Comparison of ENCODE assay signal across 19 mouse cellular contexts in genomic region chr5:38611118-38611517, GRCm38 (mm10). TPM values are rescaled to one million over a fixed set of nuclear protein-coding genes. Genes with fewer than 3 reads are reported as not detected.
DNase-seq lines count a peak whose midpoint lies in the region; ATAC-seq and TF ChIP-seq lines count a peak whose summit lies in the region.
"Had no signal": no experiment of that assay in that cellular context is flagged by ENCODE, and none has a peak within 500 bp of the region (broad histone marks: within the 10 kb centered on the region; RNA-seq: fewer than 3 reads in every experiment).

No protein-coding gene starts in this region.

- no peak overlapping the region for H3K9ac ChIP-seq in forebrain, embryonic 13.5 days
- no peak overlapping the region for H3K9ac ChIP-seq in forebrain, postnatal 0 days
- no peak overlapping the region for H3K9ac ChIP-seq in midbrain, postnatal 0 days (replicated peaks; ENCODE audit: low read length, poor library complexity, severe bottlenecking)
- H3K9ac ChIP-seq in midbrain, embryonic 15.5 days: no peak overlapping the region
- H3K9ac ChIP-seq in liver, postnatal 0 days (replicated peaks): no peak overlapping the region
- H3K9ac ChIP-seq: hindbrain, embryonic 12.5 days; liver, embryonic 13.5 days; neural tube, embryonic 12.5 days had no signal

- H3K4me3 ChIP-seq in forebrain, embryonic 13.5 days: no peak overlapping the region
- no peak overlapping the region for H3K4me3 ChIP-seq in forebrain, postnatal 0 days (ENCODE audit: low read depth, low read length)
- no peak overlapping the region for H3K4me3 ChIP-seq in midbrain, postnatal 0 days (ENCODE audit: low read depth, low read length)
- no peak overlapping the region for H3K4me3 ChIP-seq in midbrain, embryonic 15.5 days
- no peak overlapping the region for H3K4me3 ChIP-seq in liver, postnatal 0 days (ENCODE audit: low read depth, low read length)
- H3K4me3 ChIP-seq: hindbrain, embryonic 12.5 days; liver, embryonic 13.5 days; neural tube, embryonic 12.5 days had no signal

- H3K4me2 ChIP-seq in forebrain, embryonic 13.5 days: no peak overlapping the region
- no peak overlapping the region for H3K4me2 ChIP-seq in forebrain, postnatal 0 days (ENCODE audit: low read depth)
- no peak overlapping the region for H3K4me2 ChIP-seq in midbrain, postnatal 0 days (ENCODE audit: low read depth, low read length, poor library complexity, severe bottlenecking)
- no peak overlapping the region for H3K4me2 ChIP-seq in midbrain, embryonic 15.5 days
- no peak overlapping the region for H3K4me2 ChIP-seq in liver, postnatal 0 days (ENCODE audit: low read depth, low read length)
- H3K4me2 ChIP-seq: hindbrain, embryonic 12.5 days; liver, embryonic 13.5 days; neural tube, embryonic 12.5 days had no signal

- 78% methylated on average over 3 of the region's 3 CpGs for WGBS in forebrain, embryonic 13.5 days
- 52% methylated on average over 3 of the region's 3 CpGs for WGBS in forebrain, postnatal 0 days
- 84% methylated on average over 3 of the region's 3 CpGs for WGBS in midbrain, postnatal 0 days
- WGBS in midbrain, embryonic 15.5 days: 90% methylated on average over 3 of the region's 3 CpGs
- WGBS in liver, postnatal 0 days (ENCODE audit: insufficient replicate concordance): 79% methylated on average over 3 of the region's 3 CpGs

- DNase-seq in forebrain, postnatal 0 days: no peak
- peak; percentile 28 for DNase-seq in midbrain, postnatal 0 days (ENCODE audit: low spot score)
- peak; percentile 88 for DNase-seq in brain, embryonic 14.5 days (ENCODE audit: low read depth)
- DNase-seq in liver, postnatal 0 days: no peak
- no peak for DNase-seq in left cerebral cortex, adult 18-20 months (ENCODE audit: low spot score in 2 of 2)
- no peak for DNase-seq in gastrocnemius, postnatal 4 days (ENCODE audit: low spot score in 2 of 2)
- DNase-seq: heart, adult 11 months; kidney, postnatal 10 days; layer of hippocampus, adult 9-11 months; liver, embryonic 13.5 days; thymus, adult 18-20 months had no signal

- H3K4me1 ChIP-seq in forebrain, embryonic 13.5 days: no peaks in the 10 kb centered on the region
- H3K4me1 ChIP-seq in forebrain, postnatal 0 days (ENCODE audit: insufficient read depth): no peaks in the 10 kb centered on the region
- no peaks in the 10 kb centered on the region for H3K4me1 ChIP-seq in midbrain, postnatal 0 days (ENCODE audit: insufficient read depth, low read length)
- no peaks in the 10 kb centered on the region for H3K4me1 ChIP-seq in midbrain, embryonic 15.5 days
- no peaks in the 10 kb centered on the region for H3K4me1 ChIP-seq in liver, postnatal 0 days (ENCODE audit: insufficient read depth)
- H3K4me1 ChIP-seq: hindbrain, embryonic 12.5 days; liver, embryonic 13.5 days; neural tube, embryonic 12.5 days had no signal

- no peaks in the 10 kb centered on the region for H3K36me3 ChIP-seq in forebrain, embryonic 13.5 days (ENCODE audit: poor library complexity, severe bottlenecking)
- no peaks in the 10 kb centered on the region for H3K36me3 ChIP-seq in forebrain, postnatal 0 days (ENCODE audit: insufficient read depth)
- no peaks in the 10 kb centered on the region for H3K36me3 ChIP-seq in midbrain, postnatal 0 days (ENCODE audit: insufficient read depth, low read length)
- H3K36me3 ChIP-seq in midbrain, embryonic 15.5 days (replicated peaks): no peaks in the 10 kb centered on the region
- H3K36me3 ChIP-seq in liver, postnatal 0 days (replicated peaks; ENCODE audit: insufficient read depth, low read length): no peaks in the 10 kb centered on the region
- H3K36me3 ChIP-seq: hindbrain, embryonic 12.5 days; liver, embryonic 13.5 days; neural tube, embryonic 12.5 days had no signal

- peak; percentile 82 for ATAC-seq in forebrain, embryonic 13.5 days
- no peak for ATAC-seq in forebrain, postnatal 0 days
- ATAC-seq in midbrain, postnatal 0 days (ENCODE audit: low FRiP score): no peak
- no peak for ATAC-seq in midbrain, embryonic 15.5 days (replicated peaks)
- no peak for ATAC-seq in liver, postnatal 0 days
- ATAC-seq: activated CD4-positive, CD25-positive, alpha-beta regulatory T cell, adult 4 months; CD4-positive, CD25-positive, alpha-beta regulatory T cell, adult 4 months; intestine, embryonic 16.5 days; midbrain, embryonic 16.5 days had no signal

- no peaks in the 10 kb centered on the region for H3K27me3 ChIP-seq in forebrain, embryonic 13.5 days
- no peaks in the 10 kb centered on the region for H3K27me3 ChIP-seq in forebrain, postnatal 0 days (ENCODE audit: insufficient read depth, low read length)
- H3K27me3 ChIP-seq in midbrain, postnatal 0 days (ENCODE audit: insufficient read depth, low read length): no peaks in the 10 kb centered on the region
- H3K27me3 ChIP-seq in midbrain, embryonic 15.5 days (replicated peaks): no peaks in the 10 kb centered on the region
- H3K27me3 ChIP-seq in liver, postnatal 0 days (ENCODE audit: insufficient read depth, low read length): no peaks in the 10 kb centered on the region
- H3K27me3 ChIP-seq: hindbrain, embryonic 12.5 days; liver, embryonic 13.5 days; neural tube, embryonic 12.5 days had no signal

- no peak for TF ChIP-seq EP300 in liver, postnatal 0 days (IDR thresholded peaks at IDR 0.05; ENCODE audit: low read depth)

- TF ChIP-seq POLR2A in brain, embryonic 14.5 days (IDR thresholded peaks at IDR 0.05; ENCODE audit: borderline replicate concordance, extremely low read depth, insufficient read depth, insufficient read length, poor library complexity, severe bottlenecking): no peak

- H3K9me3 ChIP-seq in forebrain, embryonic 13.5 days (replicated peaks): no peaks in the 10 kb centered on the region
- no peaks in the 10 kb centered on the region for H3K9me3 ChIP-seq in forebrain, postnatal 0 days (ENCODE audit: low read length)
- no peaks in the 10 kb centered on the region for H3K9me3 ChIP-seq in midbrain, postnatal 0 days (ENCODE audit: low read length)
- H3K9me3 ChIP-seq in midbrain, embryonic 15.5 days: no peaks in the 10 kb centered on the region
- no peaks in the 10 kb centered on the region for H3K9me3 ChIP-seq in liver, postnatal 0 days (ENCODE audit: low read length)
- H3K9me3 ChIP-seq: hindbrain, embryonic 12.5 days; liver, embryonic 13.5 days; neural tube, embryonic 12.5 days had no signal

- TF ChIP-seq CTCF in forebrain, postnatal 0 days (IDR thresholded peaks at IDR 0.05; ENCODE audit: low read depth): no peak
- no peak for TF ChIP-seq CTCF in midbrain, postnatal 0 days (IDR thresholded peaks at IDR 0.05)
- TF ChIP-seq CTCF in brain, embryonic 14.5 days (IDR thresholded peaks at IDR 0.05; ENCODE audit: borderline replicate concordance, extremely low read depth, insufficient read depth, insufficient read length): no peak
- TF ChIP-seq CTCF in liver, postnatal 0 days (IDR thresholded peaks at IDR 0.05; ENCODE audit: low read depth): no peak

- H3K27ac ChIP-seq in forebrain, embryonic 13.5 days: no peak overlapping the region; the same call in 1 of the 2 replicates
- no peak overlapping the region for H3K27ac ChIP-seq in forebrain, postnatal 0 days (ENCODE audit: low read depth, low read length)
- H3K27ac ChIP-seq in midbrain, postnatal 0 days (ENCODE audit: low read depth, low read length): no peak overlapping the region
- H3K27ac ChIP-seq in midbrain, embryonic 15.5 days: no peak overlapping the region
- H3K27ac ChIP-seq in liver, postnatal 0 days (ENCODE audit: low read depth): no peak overlapping the region
- H3K27ac ChIP-seq: hindbrain, embryonic 12.5 days; liver, embryonic 13.5 days; neural tube, embryonic 12.5 days had no signal

RNA-seq across cellular contexts. Expression of gene Wdr1, which starts 48.1 kb away (rescaled TPM):
- 135 and 145 TPM in 2 replicates for polyA plus RNA-seq in forebrain, embryonic 13.5 days (2015; fragmentation: Nextera tagmentation; extraction: Ambion mirVana)
- 230 and 256 TPM in 2 replicates for total RNA-seq in forebrain, postnatal 0 days (2014; rRNA removed)
- polyA plus RNA-seq in forebrain, postnatal 0 days (2015; fragmentation: Nextera tagmentation; extraction: Ambion mirVana): 156 and 192 TPM in 2 replicates
- 253 and 266 TPM in 2 replicates for total RNA-seq in midbrain, postnatal 0 days (2014; rRNA removed)
- polyA plus RNA-seq in midbrain, postnatal 0 days (2015; fragmentation: Nextera tagmentation; extraction: Ambion mirVana): 203 and 207 TPM in 2 replicates
- polyA plus RNA-seq in midbrain, embryonic 15.5 days (2015; fragmentation: Nextera tagmentation; extraction: Ambion mirVana): 208 and 210 TPM in 2 replicates
- 116 and 141 TPM in 2 replicates for polyA plus RNA-seq in brain, embryonic 14.5 days (2012; rRNA removed)
- polyA plus RNA-seq in liver, postnatal 0 days (2015; fragmentation: Nextera tagmentation; extraction: Ambion mirVana): 56.1 and 60.7 TPM in 2 replicates
- total RNA-seq in left cerebral cortex, adult 18-20 months (2021): 100 to 1,000 TPM; 150 to 157 TPM
- total RNA-seq in gastrocnemius, postnatal 4 days (2021): 100 to 1,000 TPM; 205 to 211 TPM

Comparison
In these comparisons a context has a peak if more than half of its experiments do, and no peak if none do; other contexts are left out.
1. DNase-seq: peak in midbrain, postnatal 0 days (single experiment) and brain, embryonic 14.5 days (single experiment); none in forebrain, postnatal 0 days (single experiment), liver, postnatal 0 days (single experiment), left cerebral cortex, adult 18-20 months (0 of 2) and gastrocnemius, postnatal 4 days (0 of 2).